Mouse (Mus musculus) midbrain, embryonic 13.5 days (tissue): ENCODE measurements around the gene Zfp513. TPM values are rescaled to one million over a fixed set of nuclear protein-coding genes. Genes with fewer than 3 reads are reported as not detected.

ENCODE experiments used
- ATAC-seq: fragments of 200-750 bp; cut with Nextera tagmentation; 2 replicates; pipeline ENCODE4 v1.8.0; 2017; ENCODE audit warnings: mild to moderate bottlenecking, moderate TSS enrichment, moderate library complexity
- H3K27ac ChIP-seq: fragments of 300-500 bp; sonication (generic); 2 replicates; pipeline ENCODE4 v1.5.1; 2015; ENCODE audit warnings: inconsistent platforms, mild to moderate bottlenecking, moderate library complexity
- H3K27me3 ChIP-seq: fragments of 300-500 bp; sonication (generic); 2 replicates; pipeline ENCODE4 v1.6.1; 2015; ENCODE audit warnings: mild to moderate bottlenecking, inconsistent platforms
- H3K36me3 ChIP-seq: fragments of 300-500 bp; sonication (generic); 2 replicates; pipeline ENCODE4 v1.6.1; 2015; ENCODE audit warnings: mild to moderate bottlenecking, inconsistent platforms
- H3K4me1 ChIP-seq: fragments of 300-500 bp; sonication (generic); replicated peaks from 2 replicates; pipeline ENCODE4 v1.6.1; 2015; ENCODE audit warnings: inconsistent platforms
- H3K4me2 ChIP-seq: fragments of 300-500 bp; sonication (generic); replicated peaks from 2 replicates; pipeline ENCODE4 v1.6.1; 2015; ENCODE audit warnings: moderate library complexity, mild to moderate bottlenecking, inconsistent platforms
- H3K4me3 ChIP-seq: fragments of 300-500 bp; sonication (generic); replicated peaks from 2 replicates; pipeline ENCODE4 v1.5.1; 2015; ENCODE audit warnings: mild to moderate bottlenecking, inconsistent platforms
- H3K9ac ChIP-seq: fragments of 300-500 bp; sonication (generic); replicated peaks from 2 replicates; pipeline ENCODE4 v1.6.1; 2015; ENCODE audit warnings: mild to moderate bottlenecking, inconsistent platforms
- H3K9me3 ChIP-seq: fragments of 300-500 bp; sonication (generic); 2 replicates; pipeline ENCODE4 v1.6.1; 2016; ENCODE audit warnings: mild to moderate bottlenecking, inconsistent platforms
- WGBS: fragments of 180-500 bp; shearing (Covaris S2); methylation state at CpG from one replicate; pipeline ENCODE4 v1.1.7; 2015; 5-methylcytosine and 5-hydroxymethylcytosine counted together
- polyA plus RNA-seq: library from polyadenylated mRNA; unstranded; fragments of >200 nt; fragmentation: Nextera tagmentation; extraction: Ambion mirVana; gene quantifications from 2 replicates; pipeline ENCODE4 v1.2.1, GENCODE M21; 2015

Gene Zfp513
- polyA plus RNA-seq, result 12.5 and 20.5 TPM in 2 replicates

DNA sequence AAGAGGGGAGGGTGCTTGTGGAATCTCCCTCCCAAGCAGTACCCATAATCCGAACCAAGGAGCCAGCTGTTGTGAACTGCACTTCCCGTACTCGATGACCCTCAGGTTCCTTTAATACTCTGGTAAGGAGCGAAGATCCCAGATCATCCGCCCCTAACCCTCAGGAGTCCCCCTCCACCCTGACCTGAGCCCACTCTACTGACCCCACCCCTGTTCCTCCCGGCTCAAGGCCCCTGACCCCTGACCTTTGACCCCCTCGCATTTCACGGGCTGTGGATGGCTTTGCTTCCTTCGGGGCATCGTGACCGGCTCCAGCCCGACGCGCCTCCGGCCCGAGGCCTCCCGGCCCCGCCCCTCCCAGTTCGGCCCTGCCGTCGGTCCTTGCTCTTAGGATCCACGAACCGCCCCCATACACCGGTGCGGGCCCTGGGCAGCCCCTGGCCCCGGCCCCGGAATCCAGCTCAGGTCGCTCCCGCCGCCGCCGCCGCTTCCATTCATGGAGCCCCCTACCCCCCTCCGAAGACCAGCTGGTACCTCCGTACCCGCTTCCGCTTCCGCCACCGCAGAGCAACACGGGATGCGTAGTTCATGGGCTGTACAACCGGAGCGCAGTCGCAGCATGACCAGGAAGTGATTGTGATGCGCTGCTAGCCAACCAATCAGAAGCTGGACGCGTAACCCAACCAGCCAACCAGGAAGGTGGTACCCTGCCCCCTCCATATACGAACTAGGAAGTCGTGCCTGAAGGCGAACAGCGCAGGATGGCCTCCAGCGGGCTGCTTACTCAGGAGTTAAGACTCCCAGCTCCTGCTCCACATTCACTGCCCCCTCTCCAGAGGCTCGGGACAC lies at the start of gene Zfp513:
Zfp513 (minus strand) TSS at position 562 of the 849 bp plus-strand sequence.
- no peaks in the 10 kb centered on the region for H3K27me3 ChIP-seq
- WGBS, result under 1% methylated on average over 53 of the region's 53 CpGs
- H3K9me3 ChIP-seq, result peaks cover 5% of the 10 kb centered on the region
- ATAC-seq, result peak; percentile 98
- H3K9ac ChIP-seq, result peak within 1 kb of the TSS; percentile 89
- H3K4me2 ChIP-seq, result peak within 1 kb of the TSS; percentile 92
- peaks cover 24% of the 10 kb centered on the region for H3K4me1 ChIP-seq
- peak within 1 kb of the TSS; percentile 82 for H3K27ac ChIP-seq
- H3K4me3 ChIP-seq, result peak within 1 kb of the TSS; percentile 73
- H3K36me3 ChIP-seq, result peaks cover 78% of the 10 kb centered on the region

GRCm38 (mm10) chr5:31251541-31252101 lies 49.5 kb upstream of the Zfp513 start, which contains the start of gene Krtcap3:
Gene Krtcap3 (plus strand): TSS chr5:31251691.
- H3K9me3 ChIP-seq, result no peaks in the 10 kb centered on the region
- 13% methylated on average over 45 of the region's 47 CpGs for WGBS
- peak; percentile 75 for ATAC-seq
- H3K4me1 ChIP-seq, result peaks cover 9% of the 10 kb centered on the region
- H3K4me3 ChIP-seq, result no peak within 1 kb of the TSS
- H3K27me3 ChIP-seq, result no peaks in the 10 kb centered on the region
- H3K9ac ChIP-seq, result peak within 1 kb of the TSS; percentile 41; the same call in 1 of the 2 replicates
- peaks cover 99% of the 10 kb centered on the region for H3K36me3 ChIP-seq
- peak within 1 kb of the TSS; percentile 15 for H3K4me2 ChIP-seq
- no peak within 1 kb of the TSS for H3K27ac ChIP-seq

DNA sequence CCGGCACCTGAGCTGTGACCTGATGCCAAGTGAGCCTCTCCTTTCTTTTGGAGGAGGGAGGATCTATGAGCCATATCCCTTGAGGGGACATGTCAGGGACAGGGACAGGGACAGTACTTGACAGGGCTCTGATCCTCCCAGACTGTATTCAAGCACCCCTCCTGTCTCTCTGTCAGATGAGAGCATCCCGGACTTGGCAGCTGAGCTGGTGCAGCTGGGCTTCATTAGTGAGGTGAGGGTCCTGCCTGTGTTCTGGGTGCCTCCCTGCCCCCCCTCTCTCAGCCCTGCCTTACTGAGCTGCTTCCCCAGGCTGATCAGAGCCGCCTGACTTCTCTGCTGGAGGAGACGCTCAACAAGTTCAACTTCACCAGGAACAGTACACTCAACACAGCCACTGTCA lies 48.6 kb upstream of the Zfp513 start:
- peaks cover 9% of the 10 kb centered on the region for H3K4me1 ChIP-seq
- 54% methylated on average over 4 of the region's 4 CpGs for WGBS
- H3K4me3 ChIP-seq, result no peak overlapping the region
- H3K9me3 ChIP-seq, result no peaks in the 10 kb centered on the region
- no peak overlapping the region for H3K9ac ChIP-seq
- peak; percentile 37; the same call in 1 of the 2 replicates for ATAC-seq
- H3K27me3 ChIP-seq, result no peaks in the 10 kb centered on the region
- H3K4me2 ChIP-seq, result no peak overlapping the region
- H3K27ac ChIP-seq, result no peak overlapping the region
- H3K36me3 ChIP-seq, result peaks cover 99% of the 10 kb centered on the region

DNA sequence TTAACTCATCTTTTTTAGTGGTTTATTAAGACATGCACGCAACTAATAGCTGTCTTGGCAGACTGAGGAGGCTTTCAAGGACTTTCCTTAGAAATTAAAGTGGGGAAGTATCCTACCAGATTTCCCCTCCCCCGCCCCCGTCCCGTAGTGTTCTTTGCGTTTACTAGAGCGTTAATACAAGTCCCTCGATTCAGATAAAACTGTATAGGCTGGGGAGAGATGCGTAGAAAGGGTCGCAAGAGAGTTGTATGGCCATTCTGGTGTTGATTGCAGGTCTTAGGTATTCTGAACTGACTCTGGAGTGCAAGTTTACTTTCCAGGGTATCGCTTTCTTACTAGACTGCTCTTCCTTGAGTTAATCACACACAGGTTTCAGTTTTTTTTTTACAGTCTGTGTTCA lies 40.1 kb upstream of the Zfp513 start:
- no peak overlapping the region; the same call in 1 of the 2 replicates for H3K27ac ChIP-seq
- H3K27me3 ChIP-seq, result no peaks in the 10 kb centered on the region
- peaks cover 36% of the 10 kb centered on the region for H3K36me3 ChIP-seq
- H3K9ac ChIP-seq, result peak overlapping the region; percentile 96
- ATAC-seq, result no peak
- H3K4me2 ChIP-seq, result peak overlapping the region; percentile 76
- H3K4me1 ChIP-seq, result peaks cover 14% of the 10 kb centered on the region
- no peaks in the 10 kb centered on the region for H3K9me3 ChIP-seq
- H3K4me3 ChIP-seq, result peak overlapping the region; percentile 93
- WGBS, result 24% methylated on average over 10 of the region's 10 CpGs

DNA sequence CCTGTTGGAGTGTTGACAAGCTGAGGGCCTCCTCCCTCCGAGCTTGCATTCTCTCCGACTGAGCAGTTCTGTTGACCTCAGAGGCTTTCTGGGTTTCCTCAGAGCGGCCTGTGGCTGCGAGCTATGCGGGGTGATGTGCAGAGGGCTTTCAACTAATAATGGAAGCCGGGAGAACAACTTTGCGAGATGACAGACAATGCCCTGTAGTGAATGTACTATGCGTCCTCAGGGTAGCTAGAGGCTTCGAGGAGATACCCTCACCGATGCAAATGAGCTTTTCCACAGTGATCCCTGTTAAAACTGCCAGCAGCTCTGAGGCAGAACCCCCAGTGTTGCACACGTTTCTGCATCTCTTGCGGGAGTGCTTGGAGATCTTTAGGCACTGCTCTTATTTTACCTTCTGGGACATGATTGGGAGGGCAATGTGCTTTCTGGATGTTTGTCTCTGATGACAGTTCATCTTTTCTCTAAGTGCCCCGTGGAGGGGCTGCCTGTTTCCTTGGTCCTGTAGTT lies 39.5 kb upstream of the Zfp513 start:
- H3K4me2 ChIP-seq, result peak overlapping the region; percentile 76
- peaks cover 30% of the 10 kb centered on the region for H3K36me3 ChIP-seq
- peak overlapping the region; percentile 93 for H3K4me3 ChIP-seq
- H3K9me3 ChIP-seq, result peaks cover 1% of the 10 kb centered on the region; the same call in 1 of the 2 replicates
- peak overlapping the region; percentile 96 for H3K9ac ChIP-seq
- peaks cover 14% of the 10 kb centered on the region for H3K4me1 ChIP-seq
- H3K27ac ChIP-seq, result peak overlapping the region; percentile 97
- ATAC-seq, result no peak
- WGBS, result under 1% methylated on average over 13 of the region's 13 CpGs
- no peaks in the 10 kb centered on the region for H3K27me3 ChIP-seq

DNA sequence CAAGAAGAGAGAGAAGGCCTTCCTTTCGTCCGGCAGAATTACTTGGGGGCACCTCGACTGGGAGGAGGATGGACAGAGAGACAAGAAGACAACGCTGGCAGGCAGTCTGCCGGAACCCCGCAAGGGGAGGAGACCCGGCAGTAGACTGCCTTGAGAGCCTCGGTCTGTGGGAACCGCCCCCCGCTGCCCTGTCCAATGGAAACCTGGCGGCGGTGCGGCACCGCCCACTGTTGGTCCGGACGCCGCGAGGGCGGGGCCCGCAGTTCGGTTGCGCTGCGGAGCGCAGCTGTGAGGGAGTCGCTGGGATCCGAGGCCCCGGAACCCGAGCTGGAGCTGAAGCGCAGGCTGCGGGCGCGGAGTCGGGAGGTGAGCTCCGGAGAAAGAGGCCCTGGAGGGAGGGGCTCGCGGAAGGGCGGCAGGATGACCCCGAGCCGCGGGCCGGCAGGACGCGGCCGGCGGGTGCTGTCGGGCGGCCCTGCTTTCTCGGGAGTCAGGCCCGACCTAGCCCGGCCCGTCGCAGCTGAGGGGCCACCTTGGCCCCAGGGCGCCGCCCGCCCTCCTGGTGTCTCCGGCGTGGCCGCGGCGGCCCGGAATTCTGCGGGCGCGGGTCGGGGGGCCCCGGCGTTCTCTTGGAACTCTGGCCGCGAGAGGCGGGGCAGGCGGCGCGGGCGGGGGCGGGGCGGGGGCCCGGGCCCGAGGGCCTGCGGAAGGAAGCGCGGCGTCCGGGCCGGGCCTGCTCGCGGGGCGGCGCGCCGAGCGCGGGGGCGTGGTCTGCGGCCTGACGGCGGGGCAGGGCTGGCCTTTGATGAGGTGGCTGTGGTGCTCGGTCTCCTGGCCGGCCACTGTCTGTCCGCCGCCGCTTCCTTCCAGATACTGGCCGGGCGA lies 38.8 kb upstream of the Zfp513 start, which contains the start of the genes Nrbp1 and Gm9970:
Nrbp1 (plus strand) TSS at position 228 of the 885 bp plus-strand sequence.
Gm9970 (minus strand) TSS at position 596 of the 885 bp plus-strand sequence.
- peak; percentile 99 for ATAC-seq
- Histone ChIP-seq H3K9me3 (peaks cover 4% of the 10 kb centered on the region; the same call in 1 of the 2 replicates), H3K27me3 (no peaks in the 10 kb centered on the region), H3K9ac (peak within 1 kb of the TSS; percentile 96), H3K4me3 (peak within 1 kb of the TSS; percentile 93), H3K4me2 (peak within 1 kb of the TSS; percentile 76), H3K36me3 (peaks cover 23% of the 10 kb centered on the region), H3K4me1 (peaks cover 14% of the 10 kb centered on the region), H3K27ac (peak within 1 kb of the TSS; percentile 97)
- WGBS, result under 1% methylated on average over 66 of the region's 103 CpGs

DNA sequence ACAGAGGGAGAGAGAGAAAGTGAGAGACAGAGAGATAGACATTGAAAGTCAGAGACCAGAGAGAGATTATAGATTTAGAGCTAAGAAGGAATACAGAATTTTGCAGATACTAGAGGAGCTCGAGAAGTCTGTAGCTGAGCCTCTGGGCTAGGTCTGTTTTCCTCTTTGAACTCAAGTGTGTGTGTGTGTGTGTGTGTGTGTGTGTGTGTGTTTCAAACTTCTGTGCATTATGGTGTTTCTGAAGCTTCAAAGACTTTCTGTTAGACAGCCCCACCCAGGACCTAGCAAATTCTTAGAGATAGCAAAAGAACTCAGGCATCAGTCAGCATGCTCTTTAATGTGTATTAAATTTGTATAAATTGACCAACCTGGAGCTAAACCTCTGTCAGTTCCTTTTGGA lies 24.5 kb upstream of the Zfp513 start:
- H3K9me3 ChIP-seq, result no peaks in the 10 kb centered on the region
- no peak overlapping the region for H3K4me3 ChIP-seq
- no peaks in the 10 kb centered on the region for H3K36me3 ChIP-seq
- H3K27ac ChIP-seq, result no peak overlapping the region
- no peaks in the 10 kb centered on the region for H3K27me3 ChIP-seq
- no peak for ATAC-seq
- peaks cover 2% of the 10 kb centered on the region for H3K4me1 ChIP-seq
- H3K9ac ChIP-seq, result no peak overlapping the region
- 75% methylated on average over 1 of the region's 1 CpGs for WGBS
- H3K4me2 ChIP-seq, result no peak overlapping the region

DNA sequence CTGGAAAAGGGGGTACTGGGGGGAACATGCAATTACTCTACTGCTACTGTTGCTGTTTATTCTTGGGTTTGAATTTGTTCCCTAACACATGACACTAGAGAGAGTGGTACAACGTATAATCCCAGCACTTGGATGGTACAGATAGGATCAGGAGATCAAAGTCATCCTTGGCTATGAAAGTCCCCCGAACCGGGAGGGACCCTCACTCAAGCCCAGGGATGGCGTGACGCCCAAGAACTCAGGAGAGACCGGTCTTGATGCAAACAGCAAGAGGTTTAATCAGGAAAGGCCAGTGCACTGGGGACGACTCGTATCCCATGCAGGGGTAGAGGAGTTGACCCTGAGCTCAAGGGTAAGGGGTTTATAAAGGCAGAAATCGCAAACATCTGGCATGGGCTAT lies 20.6 kb upstream of the Zfp513 start:
- Histone ChIP-seq H3K9me3 (no peaks in the 10 kb centered on the region), H3K4me1 (peaks cover 24% of the 10 kb centered on the region), H3K4me2 (no peak overlapping the region), H3K9ac (no peak overlapping the region), H3K36me3 (no peaks in the 10 kb centered on the region), H3K4me3 (no peak overlapping the region), H3K27ac (no peak overlapping the region), H3K27me3 (no peaks in the 10 kb centered on the region)
- WGBS, result 96% methylated on average over 9 of the region's 9 CpGs
- no peak for ATAC-seq

DNA sequence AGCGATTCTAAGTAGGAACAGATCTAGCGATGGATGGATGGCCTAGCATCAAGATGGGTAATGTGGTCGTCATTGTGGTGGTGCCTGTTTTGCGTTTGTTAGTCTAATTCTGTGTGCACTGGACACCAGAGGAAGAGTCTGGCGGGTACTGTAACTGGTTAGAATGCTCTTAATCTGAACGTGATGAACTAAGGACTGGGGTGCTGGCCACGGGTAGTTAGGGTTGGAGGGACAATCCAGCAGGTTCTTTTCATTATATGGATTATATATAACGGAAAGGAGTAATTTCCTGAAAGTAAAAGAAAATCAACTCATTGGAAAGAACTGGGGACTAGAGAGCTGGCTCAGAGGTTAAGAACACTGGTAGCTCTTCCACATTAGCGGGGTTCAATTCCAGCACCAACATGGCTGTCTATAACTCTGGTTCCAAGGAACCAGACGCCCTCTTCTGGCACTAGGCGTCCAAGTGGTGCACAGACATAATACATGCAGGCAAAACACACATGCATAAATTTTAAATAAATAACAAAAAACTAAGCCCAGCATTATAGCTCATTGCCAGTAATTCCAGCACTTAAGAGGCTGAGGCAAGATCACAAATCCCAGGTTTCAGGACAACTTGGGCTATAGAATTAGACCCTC lies 19.3 kb upstream of the Zfp513 start:
- 9% methylated on average over 11 of the region's 11 CpGs for WGBS

GRCm38 (mm10) chr5:31220448-31221303 lies 18.6 kb upstream of the Zfp513 start, which contains the start of gene Ppm1g:
Gene Ppm1g (minus strand): TSS chr5:31220687.
- H3K27me3 ChIP-seq, result no peaks in the 10 kb centered on the region
- peak; percentile 95 for ATAC-seq
- no peaks in the 10 kb centered on the region for H3K9me3 ChIP-seq
- peak within 1 kb of the TSS; percentile 94 for H3K9ac ChIP-seq
- no peaks in the 10 kb centered on the region for H3K36me3 ChIP-seq
- H3K4me2 ChIP-seq, result peak within 1 kb of the TSS; percentile 91
- under 1% methylated on average over 70 of the region's 70 CpGs for WGBS
- peaks cover 24% of the 10 kb centered on the region for H3K4me1 ChIP-seq
- peak within 1 kb of the TSS; percentile 85 for H3K4me3 ChIP-seq
- peak within 1 kb of the TSS; percentile 95 for H3K27ac ChIP-seq

More for the DNA sequence above, 19.3 kb upstream of the Zfp513 start:
- no peaks in the 10 kb centered on the region for H3K27me3 ChIP-seq
- H3K9me3 ChIP-seq, result no peaks in the 10 kb centered on the region
- H3K4me2 ChIP-seq, result peak overlapping the region; percentile 91
- H3K9ac ChIP-seq, result peak overlapping the region; percentile 94
- H3K27ac ChIP-seq, result peak overlapping the region; percentile 95
- ATAC-seq, result peak; percentile 29; the same call in 1 of the 2 replicates
- H3K36me3 ChIP-seq, result no peaks in the 10 kb centered on the region
- peak overlapping the region; percentile 85 for H3K4me3 ChIP-seq
- peaks cover 24% of the 10 kb centered on the region for H3K4me1 ChIP-seq
